Mouse (Mus musculus) cerebellum, adult 9-10 months (tissue): ENCODE data around the gene Cyp4a12b.
"Not testable (repeated sequence)": the region's sequence is repeated elsewhere in the genome, so short reads cannot be mapped to it uniquely, and the experiment has no call there.

Experiments
- DNase-seq: peaks from one replicate; pipeline ENCODE4 v3.0.0; 2022

Cyp4a12b gene

GRCm38 (mm10) chr4:115411324-115411723, at the start of gene Cyp4a12b:
Gene Cyp4a12b, plus strand, starts transcription at chr4:115411624.
- DNase-seq: not testable (repeated sequence)

- not testable (repeated sequence) for DNase-seq
Observed at GRCm38 (mm10) chr4:115365624-115366023, 45.8 kb upstream of the Cyp4a12b start.

DNA sequence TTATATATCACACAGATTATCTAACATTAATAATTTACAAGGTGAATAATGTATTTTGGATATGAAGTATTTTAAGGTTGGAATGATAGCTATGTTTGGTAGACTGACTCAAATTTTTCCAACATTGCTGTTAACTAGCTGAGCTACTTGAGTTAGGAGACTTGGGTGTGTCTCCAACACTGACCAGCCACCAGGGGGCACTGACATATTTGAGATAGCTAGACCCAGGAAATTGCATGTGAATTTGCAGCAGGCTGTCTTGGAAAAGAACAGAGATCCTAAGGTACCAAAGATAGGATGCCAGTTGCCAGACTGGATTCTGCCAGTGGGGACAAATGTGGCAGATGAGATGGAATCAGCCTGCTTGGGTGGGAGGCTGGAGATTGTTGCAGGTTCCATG, 43.4 kb upstream of the Cyp4a12b start:
- not testable (repeated sequence) for DNase-seq

DNA sequence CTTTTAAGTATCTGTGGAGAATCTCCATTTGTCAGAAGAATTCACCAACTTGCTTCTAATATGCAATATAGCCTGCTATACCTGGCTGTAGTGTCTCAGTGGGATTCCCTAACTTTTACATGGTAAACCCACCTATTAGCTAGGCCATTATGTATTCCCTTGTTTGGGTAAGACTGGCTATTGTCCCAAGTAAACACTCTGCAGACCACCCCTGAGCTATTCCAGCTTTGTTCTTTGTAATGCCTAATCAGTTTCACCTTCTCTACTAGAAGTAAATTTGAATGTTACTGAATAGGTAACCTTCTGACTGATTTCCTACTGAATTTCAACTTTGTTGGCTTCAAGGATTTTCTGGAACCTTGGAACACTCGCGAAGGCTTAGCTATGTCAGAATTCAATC, 15.2 kb upstream of the Cyp4a12b start:
- not testable (repeated sequence) for DNase-seq

GRCm38 (mm10) chr4:115396950-115397349, 14.5 kb upstream of the Cyp4a12b start:
- DNase-seq: not testable (repeated sequence)

GRCm38 (mm10) chr4:115450577-115451137, 39.2 kb downstream of the Cyp4a12b start:
- DNase-seq: no peak

GRCm38 (mm10) chr4:115452304-115452703, 40.9 kb downstream of the Cyp4a12b start, which contains the start of gene Cyp4a30b:
Gene Cyp4a30b, plus strand, starts transcription at chr4:115452604.
- no peak for DNase-seq

GRCm38 (mm10) chr4:115473585-115473984, 62.2 kb downstream of the Cyp4a12b start:
- DNase-seq: not testable (repeated sequence)

GRCm38 (mm10) chr4:115476051-115476450, 64.6 kb downstream of the Cyp4a12b start:
- not testable (repeated sequence) for DNase-seq

- no peak for DNase-seq
Observed at GRCm38 (mm10) chr4:115481006-115481652, 69.7 kb downstream of the Cyp4a12b start.
